Mouse (Mus musculus): Measurements from ENCODE around the gene Tmprss4. TPM values are rescaled to one million over a fixed set of nuclear protein-coding genes. Genes with fewer than 3 reads are reported as not detected.

Gene Tmprss4
- total and polyA plus RNA-seq, 3 experiments: 0.82 TPM; not detected in 2

DNA sequence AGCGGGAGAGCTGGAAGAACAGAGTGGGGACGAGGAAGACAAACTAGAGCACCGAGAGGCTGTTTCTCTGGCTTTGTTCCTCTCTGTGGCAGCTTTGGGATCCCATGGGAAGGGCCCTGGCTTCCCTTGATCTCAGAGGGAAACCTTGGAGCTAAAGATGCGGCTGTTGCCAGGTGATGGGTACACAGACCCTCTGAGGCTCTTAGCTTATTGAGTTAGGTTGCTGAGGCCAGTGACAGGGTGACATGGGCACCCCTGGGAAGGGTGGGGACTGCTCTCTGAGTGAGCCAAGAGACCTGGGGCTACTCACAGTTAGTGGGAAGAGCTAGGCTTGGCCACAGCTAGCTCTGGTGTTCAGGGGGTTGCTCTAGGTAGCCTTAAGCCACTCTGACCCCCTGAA is 8.4 kb downstream of the Tmprss4 start:
- TF ChIP-seq POLR2A (IDR thresholded peaks at IDR 0.05; ENCODE audit: insufficient read depth, low read depth, low read length): no peak
- no peak for TF ChIP-seq CTCF (IDR thresholded peaks at IDR 0.05)
- TF ChIP-seq EP300 (IDR thresholded peaks at IDR 0.05; ENCODE audit: insufficient read depth, low read depth, low read length): no peak
- Histone ChIP-seq H3K4me1 (ENCODE audit: control insufficient read depth, insufficient read depth, low read length) (no peaks in the 10 kb centered on the region), H3K9ac (ENCODE audit: low read depth, low read length) (no peak overlapping the region), H3K27me3 (ENCODE audit: control insufficient read depth, insufficient read depth, low read length) (no peaks in the 10 kb centered on the region), H3K4me3 (no peak overlapping the region), H3K79me2 (replicated peaks; ENCODE audit: control insufficient read depth, insufficient read depth, low read length) (no peaks in the 10 kb centered on the region), H3K27ac (no peak overlapping the region), H3K36me3 (ENCODE audit: control insufficient read depth, insufficient read depth, low read length) (no peaks in the 10 kb centered on the region)
- no peak for DNase-seq
- intact Hi-C loops (cut with DNase I): no loop called here
- WGBS: 66% methylated on average over 4 of the region's 4 CpGs

DNA sequence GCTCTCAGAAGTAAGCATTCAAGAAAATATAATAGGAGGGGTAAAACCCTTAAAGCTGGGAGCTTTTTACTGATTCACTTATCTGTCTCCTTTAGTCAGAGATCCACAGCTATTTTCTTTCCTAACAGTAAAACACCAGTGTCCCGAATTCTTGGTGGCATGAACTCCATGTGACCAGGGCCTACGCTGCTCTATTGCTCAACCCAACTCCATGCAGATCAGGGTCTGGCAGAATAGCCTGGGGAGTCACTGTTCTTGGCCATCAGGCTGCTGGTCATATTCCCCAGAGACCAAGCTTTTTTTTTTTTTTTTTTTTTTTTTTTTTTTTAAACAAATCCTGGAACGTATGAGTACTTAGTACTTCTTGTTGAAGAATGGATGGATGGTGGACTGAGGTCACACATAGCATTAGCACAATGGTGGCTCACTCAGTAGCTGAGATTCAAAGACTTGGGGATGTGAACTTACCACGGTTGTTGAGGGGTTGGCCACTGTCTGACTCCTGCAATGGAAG is 14.2 kb downstream of the Tmprss4 start:
- Histone ChIP-seq H3K9ac (ENCODE audit: low read depth, low read length) (no peak overlapping the region), H3K27ac (no peak overlapping the region), H3K4me1 (ENCODE audit: control insufficient read depth, insufficient read depth, low read length) (no peaks in the 10 kb centered on the region), H3K79me2 (replicated peaks; ENCODE audit: control insufficient read depth, insufficient read depth, low read length) (no peaks in the 10 kb centered on the region), H3K36me3 (ENCODE audit: control insufficient read depth, insufficient read depth, low read length) (no peaks in the 10 kb centered on the region), H3K27me3 (ENCODE audit: control insufficient read depth, insufficient read depth, low read length) (no peaks in the 10 kb centered on the region), H3K4me3 (no peak overlapping the region)
- intact Hi-C loops (cut with DNase I): no loop called here
- WGBS: 82% methylated on average over 4 of the region's 4 CpGs
- TF ChIP-seq POLR2A (IDR thresholded peaks at IDR 0.05; ENCODE audit: insufficient read depth, low read depth, low read length) (no peak), EP300 (IDR thresholded peaks at IDR 0.05; ENCODE audit: insufficient read depth, low read depth, low read length) (no peak)
- no peak for DNase-seq

DNA sequence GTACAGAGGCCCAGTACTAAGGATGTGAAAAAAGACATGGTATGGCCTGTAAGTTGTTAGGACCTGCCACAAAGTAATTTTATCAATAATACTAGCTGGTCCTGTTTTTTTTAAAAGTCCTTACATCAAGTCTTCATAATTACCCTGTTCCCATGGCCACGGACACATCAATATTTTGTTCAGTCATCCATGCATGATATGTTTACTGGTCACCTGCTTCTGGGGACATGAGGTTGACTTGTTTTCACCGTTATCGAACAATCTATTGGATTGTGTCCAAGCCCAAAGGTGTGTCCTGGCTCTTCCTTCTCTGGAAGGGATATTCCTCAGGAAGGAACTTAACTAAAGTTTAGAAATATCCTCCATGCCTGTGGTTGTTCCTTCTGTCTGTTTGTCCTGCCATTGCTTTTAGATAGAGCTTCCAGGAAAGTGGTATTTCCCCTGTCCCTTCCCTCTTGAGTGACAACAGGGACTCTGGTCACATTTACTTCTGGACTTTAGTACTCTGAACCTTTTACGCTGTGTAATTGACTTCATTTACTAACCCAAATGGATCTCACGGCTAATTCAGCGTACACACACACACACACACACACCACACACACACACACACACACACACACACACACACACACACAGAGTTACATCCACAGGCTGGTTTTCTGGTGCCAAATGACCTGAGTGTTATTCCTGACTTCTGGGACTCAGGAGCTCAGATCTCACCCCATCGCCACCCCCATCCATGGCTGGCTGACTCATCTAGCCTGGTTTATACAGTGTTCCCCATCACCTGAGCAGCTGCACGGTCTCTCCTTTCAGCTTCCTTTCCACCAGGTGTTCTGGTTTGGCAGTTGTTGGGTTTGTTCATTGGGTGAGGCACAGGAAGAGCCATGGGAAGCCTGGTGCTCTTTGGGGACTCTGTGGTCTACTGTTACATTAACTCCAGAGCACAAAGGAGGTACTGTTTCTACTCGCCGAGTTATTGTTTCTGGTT is 15.0 kb downstream of the Tmprss4 start:
- Histone ChIP-seq H3K27ac (no peak overlapping the region), H3K4me3 (no peak overlapping the region), H3K4me1 (ENCODE audit: control insufficient read depth, insufficient read depth, low read length) (no peaks in the 10 kb centered on the region), H3K27me3 (ENCODE audit: control insufficient read depth, insufficient read depth, low read length) (no peaks in the 10 kb centered on the region), H3K79me2 (replicated peaks; ENCODE audit: control insufficient read depth, insufficient read depth, low read length) (no peaks in the 10 kb centered on the region), H3K36me3 (ENCODE audit: control insufficient read depth, insufficient read depth, low read length) (no peaks in the 10 kb centered on the region), H3K9ac (ENCODE audit: low read depth, low read length) (no peak overlapping the region)
- intact Hi-C loops (cut with DNase I): no loop called here
- 81% methylated on average over 10 of the region's 10 CpGs for WGBS
- TF ChIP-seq CTCF (IDR thresholded peaks at IDR 0.05) (no peak), POLR2A (IDR thresholded peaks at IDR 0.05; ENCODE audit: insufficient read depth, low read depth, low read length) (no peak), EP300 (IDR thresholded peaks at IDR 0.05; ENCODE audit: insufficient read depth, low read depth, low read length) (no peak)
- DNase-seq: no peak

DNA sequence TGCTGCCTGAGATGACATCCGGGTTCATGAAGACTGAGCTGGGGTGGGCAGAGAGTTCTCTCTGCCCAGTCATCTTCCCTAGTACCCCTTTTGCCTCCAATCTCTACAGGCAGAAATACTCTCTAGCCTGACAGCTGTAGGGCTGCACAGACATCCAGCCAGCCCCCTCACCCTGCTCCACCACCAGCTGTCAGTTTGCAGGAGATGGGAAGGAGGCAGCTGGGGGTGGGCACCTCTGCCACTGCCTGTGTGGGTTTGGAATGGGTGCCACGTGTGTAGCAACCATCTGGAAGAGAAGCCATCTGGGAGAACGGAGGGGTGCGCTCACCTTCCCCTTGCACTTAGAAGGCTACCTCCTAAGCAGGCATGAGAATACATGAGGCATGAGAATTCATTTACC is 18.6 kb downstream of the Tmprss4 start:
- Histone ChIP-seq H3K4me3 (no peak overlapping the region), H3K27ac (no peak overlapping the region), H3K79me2 (replicated peaks; ENCODE audit: control insufficient read depth, insufficient read depth, low read length) (no peaks in the 10 kb centered on the region), H3K27me3 (ENCODE audit: control insufficient read depth, insufficient read depth, low read length) (no peaks in the 10 kb centered on the region), H3K36me3 (ENCODE audit: control insufficient read depth, insufficient read depth, low read length) (no peaks in the 10 kb centered on the region), H3K9ac (ENCODE audit: low read depth, low read length) (no peak overlapping the region), H3K4me1 (ENCODE audit: control insufficient read depth, insufficient read depth, low read length) (no peaks in the 10 kb centered on the region)
- 75% methylated on average over 4 of the region's 4 CpGs for WGBS
- intact Hi-C loops (cut with DNase I): no loop called here
- TF ChIP-seq CTCF (IDR thresholded peaks at IDR 0.05) (no peak), POLR2A (IDR thresholded peaks at IDR 0.05; ENCODE audit: insufficient read depth, low read depth, low read length) (no peak), EP300 (IDR thresholded peaks at IDR 0.05; ENCODE audit: insufficient read depth, low read depth, low read length) (no peak)
- DNase-seq: no peak

DNA sequence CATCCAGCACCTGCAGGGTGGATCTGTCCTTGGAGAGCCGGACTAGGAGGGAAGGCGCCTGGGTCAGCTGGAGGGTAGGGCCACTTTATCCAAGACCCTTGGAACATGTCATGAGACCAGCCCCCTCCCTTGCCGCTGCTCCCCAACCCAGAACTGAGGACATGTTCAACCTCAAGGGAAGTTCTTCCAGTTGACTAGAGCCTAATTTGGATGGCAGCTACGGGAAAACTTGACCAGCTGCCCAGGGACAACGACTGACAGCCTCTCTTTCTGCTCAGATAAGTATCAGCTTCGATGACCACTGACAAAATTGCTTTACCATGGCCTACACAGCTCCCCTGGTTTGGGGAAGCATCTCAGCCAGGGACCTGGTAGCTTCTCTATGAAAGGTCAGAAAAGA is 20.6 kb downstream of the Tmprss4 start:
- H3K79me2 ChIP-seq (replicated peaks; ENCODE audit: control insufficient read depth, insufficient read depth, low read length): no peaks in the 10 kb centered on the region
- no peaks in the 10 kb centered on the region for H3K27me3 ChIP-seq (ENCODE audit: control insufficient read depth, insufficient read depth, low read length)
- no peak for TF ChIP-seq CTCF (IDR thresholded peaks at IDR 0.05)
- no peak for TF ChIP-seq EP300 (IDR thresholded peaks at IDR 0.05; ENCODE audit: insufficient read depth, low read depth, low read length)
- no peak for DNase-seq
- 75% methylated on average over 6 of the region's 6 CpGs for WGBS
- no peaks in the 10 kb centered on the region for H3K4me1 ChIP-seq (ENCODE audit: control insufficient read depth, insufficient read depth, low read length)
- intact Hi-C loops (cut with DNase I): no loop called here
- no peak overlapping the region for H3K4me3 ChIP-seq
- no peaks in the 10 kb centered on the region for H3K36me3 ChIP-seq (ENCODE audit: control insufficient read depth, insufficient read depth, low read length)
- H3K27ac ChIP-seq: no peak overlapping the region
- no peak overlapping the region for H3K9ac ChIP-seq (ENCODE audit: low read depth, low read length)

DNA sequence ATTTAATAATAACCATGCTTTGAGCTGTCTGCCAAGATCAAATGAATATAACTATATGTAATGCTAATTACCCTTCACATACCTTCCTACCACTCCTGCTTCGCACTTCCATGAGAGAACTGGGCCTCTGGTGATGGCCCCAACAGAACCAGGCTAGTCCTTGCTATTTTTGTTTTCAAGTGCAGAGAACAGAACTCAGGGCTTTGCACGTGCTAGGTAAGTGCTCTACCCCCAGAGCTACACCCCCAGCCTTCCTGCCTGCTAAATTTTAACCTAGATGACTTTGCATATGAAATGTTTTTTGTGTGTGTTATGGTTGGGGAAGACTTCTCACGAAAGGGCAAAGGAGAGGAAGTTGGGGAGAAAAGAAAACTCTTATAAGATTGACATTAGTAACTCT is 21.4 kb downstream of the Tmprss4 start:
- Histone ChIP-seq H3K36me3 (ENCODE audit: control insufficient read depth, insufficient read depth, low read length) (no peaks in the 10 kb centered on the region), H3K9ac (ENCODE audit: low read depth, low read length) (no peak overlapping the region), H3K27me3 (ENCODE audit: control insufficient read depth, insufficient read depth, low read length) (no peaks in the 10 kb centered on the region), H3K4me1 (ENCODE audit: control insufficient read depth, insufficient read depth, low read length) (no peaks in the 10 kb centered on the region), H3K4me3 (no peak overlapping the region), H3K27ac (no peak overlapping the region), H3K79me2 (replicated peaks; ENCODE audit: control insufficient read depth, insufficient read depth, low read length) (no peaks in the 10 kb centered on the region)
- 35% methylated on average over 3 of the region's 3 CpGs for WGBS
- no peak for TF ChIP-seq POLR2A (IDR thresholded peaks at IDR 0.05; ENCODE audit: insufficient read depth, low read depth, low read length)
- TF ChIP-seq CTCF (IDR thresholded peaks at IDR 0.05): no peak
- no peak for TF ChIP-seq EP300 (IDR thresholded peaks at IDR 0.05; ENCODE audit: insufficient read depth, low read depth, low read length)
- intact Hi-C loops (cut with DNase I): no loop called here
- no peak for DNase-seq

Data from heart, adult 2 months (tissue).